Mouse (Mus musculus) WW6 (cell line): Measurements from ENCODE around the gene H2-Eb1.
"Not testable (repeated sequence)": the region's sequence is repeated elsewhere in the genome, so short reads cannot be mapped to it uniquely, and the experiment has no call there.

Experiments used
- DNase-seq: peaks from one replicate; pipeline ENCODE4 v3.0.0-alpha.2; 2013; ENCODE audit warnings: low read depth, low spot score

H2-Eb1 gene

GRCm38 (mm10) chr17:34288131-34288530 is 17.5 kb upstream of the H2-Eb1 start:
- no peak for DNase-seq

DNA sequence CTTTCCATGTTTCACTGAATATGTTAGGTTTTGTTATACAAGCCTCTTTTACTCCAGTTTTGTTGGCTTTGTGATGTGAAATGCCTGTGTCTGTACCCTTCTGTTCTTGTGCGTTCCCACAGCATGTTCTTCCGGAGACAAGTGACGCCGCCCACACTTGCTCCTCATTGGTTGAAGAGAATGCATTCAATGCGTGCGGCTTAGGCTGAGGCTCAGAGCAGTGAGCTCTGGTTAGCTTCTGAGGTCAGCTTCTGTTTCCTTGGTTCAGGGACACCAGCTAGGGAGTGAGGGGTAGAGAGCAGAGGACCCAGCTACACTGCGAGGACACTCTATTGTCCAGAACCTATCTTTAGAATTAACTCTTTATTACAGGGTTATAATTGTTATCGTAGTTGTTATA is 14.1 kb upstream of the H2-Eb1 start:
- no peak for DNase-seq

GRCm38 (mm10) chr17:34292570-34292969 is 13.1 kb upstream of the H2-Eb1 start:
- no peak for DNase-seq

GRCm38 (mm10) chr17:34293533-34293932 is 12.1 kb upstream of the H2-Eb1 start:
- DNase-seq: no peak

- DNase-seq: no peak
Measured at GRCm38 (mm10) chr17:34294249-34294648, 11.4 kb upstream of the H2-Eb1 start.

DNA sequence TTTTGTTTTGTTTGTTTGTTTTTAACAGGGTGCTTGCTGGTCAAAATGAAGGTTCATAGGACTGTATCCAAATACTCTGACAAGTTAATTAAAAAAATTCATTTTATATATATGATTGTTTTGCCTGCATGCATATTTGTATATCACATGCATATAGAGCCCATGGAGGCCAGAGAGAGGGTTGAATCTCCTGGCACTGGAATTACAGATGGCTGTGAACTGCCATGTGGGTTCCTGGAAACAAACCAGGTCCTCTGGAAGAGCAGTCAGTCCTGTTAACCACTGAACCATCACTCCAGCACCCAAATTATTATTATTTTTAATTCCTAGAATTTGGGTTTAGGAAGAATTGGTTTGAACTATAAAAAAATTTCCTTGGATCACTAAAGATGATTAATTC is 10.4 kb upstream of the H2-Eb1 start:
- DNase-seq: no peak

GRCm38 (mm10) chr17:34295891-34296794 is 9.5 kb upstream of the H2-Eb1 start:
- no peak for DNase-seq

- no peak for DNase-seq
Measured at GRCm38 (mm10) chr17:34299356-34299755, 6.3 kb upstream of the H2-Eb1 start.

DNA sequence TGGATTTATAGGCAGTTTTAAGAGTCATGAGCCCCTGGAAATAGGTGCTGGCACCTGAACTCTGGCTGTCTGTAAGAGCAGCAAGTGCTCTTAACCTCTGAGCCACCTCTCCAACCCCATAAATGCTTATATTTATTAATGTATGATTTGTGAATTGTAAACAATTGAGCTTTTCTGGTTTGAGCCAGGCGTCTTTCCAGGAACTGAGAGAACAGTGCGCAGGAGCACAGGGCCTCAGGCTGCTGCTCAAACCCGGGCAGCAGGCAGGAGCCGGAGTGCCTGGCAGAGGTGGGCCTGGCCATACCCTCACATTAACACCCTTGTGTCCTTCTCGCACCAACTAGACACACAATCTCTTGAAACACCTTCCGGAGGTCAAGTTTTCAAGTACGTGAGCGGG is 5.6 kb upstream of the H2-Eb1 start:
- no peak for DNase-seq

- DNase-seq: no peak
Measured at GRCm38 (mm10) chr17:34300691-34301566, 4.7 kb upstream of the H2-Eb1 start.

- DNase-seq: no peak
Measured at GRCm38 (mm10) chr17:34301670-34302190, 3.9 kb upstream of the H2-Eb1 start.

GRCm38 (mm10) chr17:34303789-34304188 is 1.9 kb upstream of the H2-Eb1 start:
- DNase-seq: no peak

DNA sequence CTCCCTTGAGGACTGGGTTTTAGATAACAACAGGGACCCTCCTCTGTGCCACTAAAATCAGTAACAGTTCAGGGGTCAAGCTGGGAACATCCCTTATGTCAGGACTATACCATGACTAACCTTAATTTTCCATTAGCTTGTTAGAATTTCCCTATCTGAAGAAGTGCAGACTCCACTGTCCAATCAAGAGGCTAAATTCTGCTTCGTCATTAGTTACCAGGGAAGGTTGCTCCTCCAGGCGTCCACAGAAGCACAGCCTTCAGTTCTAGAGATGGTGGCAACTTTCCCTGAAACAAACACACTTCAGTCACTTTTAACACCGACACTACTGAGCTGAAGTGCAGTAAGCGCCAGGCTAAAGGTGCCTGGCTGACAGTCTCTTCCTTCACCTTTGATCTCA is 916 bp upstream of the H2-Eb1 start:
- DNase-seq: no peak

- no peak for DNase-seq
Measured at GRCm38 (mm10) chr17:34306407-34306806, 740 bp downstream of the H2-Eb1 start.

GRCm38 (mm10) chr17:34307216-34307615 is 1.5 kb downstream of the H2-Eb1 start:
- DNase-seq: no peak

- DNase-seq: no peak
Measured at GRCm38 (mm10) chr17:34308161-34308560, 2.5 kb downstream of the H2-Eb1 start.

DNA sequence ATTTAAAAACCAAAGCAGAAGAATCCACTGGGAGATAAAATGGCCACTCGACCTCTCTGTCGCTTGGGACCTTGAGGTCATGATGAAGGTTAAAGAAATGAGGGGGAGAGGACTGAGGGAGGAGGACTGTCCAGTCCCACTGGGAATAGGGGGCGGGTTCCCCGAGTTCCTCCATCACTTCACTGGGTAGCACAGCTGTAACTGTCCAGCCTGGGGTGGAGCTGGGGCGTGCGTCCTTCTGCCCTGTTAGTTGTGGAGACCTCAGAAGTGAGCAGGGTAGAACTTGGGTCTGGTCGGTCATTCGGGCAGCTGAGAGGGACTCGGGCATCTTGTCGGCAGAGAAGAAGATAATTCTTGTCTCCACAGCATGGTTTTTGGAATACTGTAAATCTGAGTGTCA is 3.6 kb downstream of the H2-Eb1 start:
- no peak for DNase-seq

DNA sequence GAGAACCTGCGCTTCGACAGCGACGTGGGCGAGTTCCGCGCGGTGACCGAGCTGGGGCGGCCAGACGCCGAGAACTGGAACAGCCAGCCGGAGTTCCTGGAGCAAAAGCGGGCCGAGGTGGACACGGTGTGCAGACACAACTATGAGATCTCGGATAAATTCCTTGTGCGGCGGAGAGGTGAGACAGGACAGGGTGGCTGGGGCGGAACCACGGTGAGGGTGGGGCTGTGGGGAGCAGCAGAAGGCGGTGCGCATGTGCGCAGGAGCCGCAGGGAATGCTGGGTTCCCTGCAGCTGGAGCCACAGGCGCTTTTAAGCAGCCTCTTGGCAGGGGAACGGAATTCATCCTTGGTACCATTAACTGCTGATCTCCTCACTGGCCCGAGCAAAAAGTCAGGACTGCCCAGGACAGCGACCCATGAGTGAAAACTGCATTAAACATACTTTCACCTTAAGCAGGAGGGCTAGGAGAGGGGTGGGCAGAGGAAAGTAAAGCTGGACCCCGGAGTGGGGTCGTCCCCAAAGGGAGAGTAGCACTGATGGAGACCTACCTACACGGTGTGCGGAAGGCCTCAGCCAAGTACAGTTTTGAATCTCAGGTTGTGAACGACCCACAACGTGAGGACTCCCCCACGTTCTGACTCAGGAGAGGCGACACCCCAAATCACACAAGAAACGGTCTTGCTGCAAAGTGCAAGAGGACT is 4.2 kb downstream of the H2-Eb1 start:
- DNase-seq: no peak

GRCm38 (mm10) chr17:34310526-34310925 is 4.9 kb downstream of the H2-Eb1 start:
- not testable (repeated sequence) for DNase-seq

- DNase-seq: no peak
Measured at GRCm38 (mm10) chr17:34312185-34312584, 6.5 kb downstream of the H2-Eb1 start.

- DNase-seq: no peak
Measured at GRCm38 (mm10) chr17:34313393-34313792, 7.7 kb downstream of the H2-Eb1 start.

- no peak for DNase-seq
Measured at GRCm38 (mm10) chr17:34314286-34314685, 8.6 kb downstream of the H2-Eb1 start.
